8 mouse cellular contexts compared by ENCODE assay signal in the genomic region with DNA sequence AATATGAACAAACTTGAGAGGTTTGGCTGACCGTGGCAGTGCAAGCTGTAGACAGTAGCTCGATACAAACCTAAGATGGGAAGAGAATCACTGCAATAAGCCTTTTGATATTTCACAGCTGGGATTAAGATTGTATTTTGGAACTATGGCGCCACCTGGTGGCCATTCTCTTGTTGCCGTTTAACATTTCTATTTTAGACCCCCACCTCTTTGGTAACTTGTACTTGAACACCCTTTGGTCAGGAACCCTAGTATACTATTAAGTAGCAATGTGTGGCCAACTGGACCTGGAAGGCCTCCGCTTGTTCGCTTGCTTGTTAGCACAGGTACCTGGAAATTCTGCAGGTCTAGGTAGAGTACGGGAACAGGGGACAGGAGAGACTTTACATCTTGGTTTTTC. TPM values are rescaled to one million over a fixed set of nuclear protein-coding genes. Genes with fewer than 3 reads are reported as not detected.
A peak's percentile ranks its signal among the peaks of the same experiment; 100 is the strongest.
DNase-seq lines count a peak whose midpoint lies in the region; ATAC-seq and TF ChIP-seq lines count a peak whose summit lies in the region.

No protein-coding gene starts in this region.

- no peaks in the 10 kb centered on the region for H3K36me3 ChIP-seq in hindbrain, embryonic 13.5 days
- no peaks in the 10 kb centered on the region for H3K36me3 ChIP-seq in midbrain, postnatal 0 days (ENCODE audit: insufficient read depth, low read length)

- no peaks in the 10 kb centered on the region for H3K4me1 ChIP-seq in bone marrow macrophage, adult 2 months (ENCODE audit: control insufficient read depth, insufficient read depth, low read length)
- 0 out of 2 replicates have a peak, but pooled peaks cover 2% of the 10 kb centered on the region for H3K4me1 ChIP-seq in hindbrain, embryonic 13.5 days (replicated peaks)
- no peaks in the 10 kb centered on the region for H3K4me1 ChIP-seq in midbrain, postnatal 0 days (ENCODE audit: insufficient read depth, low read length)

- no peak overlapping the region for H3K27ac ChIP-seq in bone marrow macrophage, adult 2 months (ENCODE audit: insufficient read depth, low read depth, low read length)
- no peak overlapping the region for H3K27ac ChIP-seq in hindbrain, embryonic 13.5 days
- H3K27ac ChIP-seq in midbrain, postnatal 0 days (ENCODE audit: low read depth, low read length) = no peak overlapping the region

- no peaks in the 10 kb centered on the region for H3K9me3 ChIP-seq in hindbrain, embryonic 13.5 days
- no peaks in the 10 kb centered on the region for H3K9me3 ChIP-seq in midbrain, postnatal 0 days (ENCODE audit: low read length)

- H3K4me2 ChIP-seq in hindbrain, embryonic 13.5 days = no peak overlapping the region
- no peak overlapping the region for H3K4me2 ChIP-seq in midbrain, postnatal 0 days (ENCODE audit: low read depth, low read length, poor library complexity, severe bottlenecking)

- TF ChIP-seq POLR2A in bone marrow macrophage, adult 2 months (IDR thresholded peaks at IDR 0.05; ENCODE audit: borderline replicate concordance, low read depth, low read length) = no peak

- no peak overlapping the region for H3K9ac ChIP-seq in hindbrain, embryonic 13.5 days
- H3K9ac ChIP-seq in midbrain, postnatal 0 days (replicated peaks; ENCODE audit: low read length, poor library complexity, severe bottlenecking) = no peak overlapping the region

- no peaks in the 10 kb centered on the region for H3K27me3 ChIP-seq in hindbrain, embryonic 13.5 days
- H3K27me3 ChIP-seq in midbrain, postnatal 0 days (ENCODE audit: insufficient read depth, low read length) = no peaks in the 10 kb centered on the region

- intact Hi-C loops in heart, postnatal 25 days (cut with DNase I) = loop anchor here (2.0 kb wide), 2 partner anchors 19 to 283 kb away; no protein-coding TSS in a partner anchor
- intact Hi-C loops in left cerebral cortex, postnatal 25 days (cut with DNase I) = loop anchor here (2.0 to 5.0 kb wide), 4 partner anchors 216 to 711 kb away; a partner anchor contains a TSS

- WGBS in hindbrain, embryonic 13.5 days = 19% methylated on average over 7 of the region's 7 CpGs
- WGBS in midbrain, postnatal 0 days = 21% methylated on average over 7 of the region's 7 CpGs

- no peak overlapping the region for H3K4me3 ChIP-seq in bone marrow macrophage, adult 2 months (ENCODE audit: insufficient read depth, low read length)
- no peak overlapping the region for H3K4me3 ChIP-seq in hindbrain, embryonic 13.5 days
- H3K4me3 ChIP-seq in midbrain, postnatal 0 days (ENCODE audit: low read depth, low read length) = no peak overlapping the region

- ATAC-seq in erythroblast, adult 5-6 weeks (replicated peaks; ENCODE audit: low FRiP score, poor library complexity, severe bottlenecking) = peak; percentile 72
- ATAC-seq in hindbrain, embryonic 13.5 days (ENCODE audit: low FRiP score) = peak; percentile 49
- no peak for ATAC-seq in midbrain, postnatal 0 days (ENCODE audit: low FRiP score)

- DNase-seq in heart, adult 11 months = peak; percentile 91
- no peak for DNase-seq in heart, postnatal 25 days (ENCODE audit: low spot score)
- peak; percentile 69 to 71 for DNase-seq in left cerebral cortex, postnatal 25 days (ENCODE audit: low spot score in 2 of 2)
- peak; percentile 88 for DNase-seq in midbrain, postnatal 0 days (ENCODE audit: low spot score)
- DNase-seq in spleen, adult 12 weeks (ENCODE audit: low spot score) = peak; percentile 55

- TF ChIP-seq CTCF in bone marrow macrophage, adult 2 months (IDR thresholded peaks at IDR 0.05; ENCODE audit: low read depth, low read length) = peak; percentile 32; the same call in 1 of the 2 replicates
- peak; percentile 89 for TF ChIP-seq CTCF in midbrain, postnatal 0 days (IDR thresholded peaks at IDR 0.05)

RNA-seq across cellular contexts. Expression of a gene that starts 33.2 kb away (rescaled TPM):
- 1 to 10 TPM; 4.9 to 6.3 TPM for total RNA-seq in heart, postnatal 25 days (2021)
- polyA plus RNA-seq in bone marrow macrophage, adult 2 months (2012; ENCODE audit: insufficient read depth, insufficient read length, missing spikeins) = 0.16 and 0.36 TPM in 2 replicates
- 1.5 TPM in 1 of 2 replicates, not detected in the other for total RNA-seq in erythroblast, adult 5-6 weeks (2015; ENCODE audit: low replicate concordance)
- 3.1 TPM in 1 of 2 replicates, not detected in the other for total RNA-seq in erythroblast, adult 5-6 weeks (2017; ENCODE audit: low replicate concordance)
- 0.18 and 0.34 TPM in 2 replicates for polyA plus RNA-seq in hindbrain, embryonic 13.5 days (2015; fragmentation: Nextera tagmentation; extraction: Ambion mirVana)
- 1 to 10 TPM; 6.4 to 7.4 TPM for total RNA-seq in left cerebral cortex, postnatal 25 days (2021)
- 1.9 and 2.1 TPM in 2 replicates for total RNA-seq in midbrain, postnatal 0 days (2014; rRNA removed)
- polyA plus RNA-seq in midbrain, postnatal 0 days (2015; fragmentation: Nextera tagmentation; extraction: Ambion mirVana) = 0.48 and 0.80 TPM in 2 replicates
